Mouse (Mus musculus): ENCODE measurements at regions not wholly inside any gene's neighbourhood (a gene's known extent, or its start where the extent isn't known, plus 50 kb on each side); places are given as distances from the start of the nearest gene placed in this dataset.

DNA sequence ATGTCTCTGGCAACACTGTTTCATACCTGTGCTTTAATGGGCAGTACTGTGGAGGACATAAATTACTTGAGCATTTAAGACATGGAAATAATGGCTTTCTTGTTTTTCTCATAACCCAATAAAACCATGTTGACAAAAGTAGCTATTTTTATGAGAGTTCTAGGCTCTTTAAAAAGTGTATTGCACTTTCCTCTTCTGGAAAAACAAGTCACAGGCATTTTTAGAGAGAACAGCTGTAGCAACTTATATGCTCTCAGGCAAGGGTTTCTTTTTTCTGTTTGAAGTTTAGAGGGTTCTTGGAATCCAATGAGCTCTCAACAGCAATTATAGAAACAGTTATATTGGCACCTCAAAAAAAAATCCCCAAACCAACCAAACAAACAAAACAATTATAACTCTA, 153.6 kb downstream of the Ackr3 start:
- Histone ChIP-seq H3K36me3 (no peaks in the 10 kb centered on the region), H3K9ac (no peak overlapping the region), H3K27ac (no peak overlapping the region), H3K9me3 (no peaks in the 10 kb centered on the region), H3K4me2 (no peak overlapping the region), H3K4me3 (no peak overlapping the region), H3K4me1 (peaks cover 13% of the 10 kb centered on the region), H3K27me3 (peaks cover 8% of the 10 kb centered on the region; the same call in 1 of the 2 replicates)
- ATAC-seq (ENCODE audit: borderline replicate concordance, extremely low read depth, low FRiP score, low TSS enrichment), result no peak

DNA sequence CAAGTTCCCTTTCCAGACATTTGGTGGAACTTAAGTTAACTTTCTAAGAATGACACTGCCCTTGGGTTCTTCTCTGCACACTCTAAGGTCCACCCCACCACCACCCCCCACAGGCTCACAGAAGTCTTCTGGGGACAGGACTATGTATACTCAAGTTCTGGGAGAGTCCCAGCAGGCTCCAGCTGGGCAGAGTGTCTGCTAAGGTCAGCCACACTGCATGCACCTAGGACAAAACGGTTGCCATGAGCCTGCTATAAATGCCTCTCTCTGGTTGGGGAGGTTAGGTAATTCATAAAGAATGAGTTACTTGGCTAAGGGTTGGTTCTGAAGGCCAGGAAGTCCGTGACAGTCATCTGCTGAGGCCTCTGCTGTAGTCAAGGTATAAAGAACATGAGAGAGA, 155.2 kb downstream of the Ackr3 start:
- WGBS, result 86% methylated on average over 2 of the region's 2 CpGs
- H3K36me3 ChIP-seq, result no peaks in the 10 kb centered on the region
- H3K4me3 ChIP-seq, result no peak overlapping the region
- H3K4me2 ChIP-seq, result no peak overlapping the region
- peaks cover 8% of the 10 kb centered on the region; the same call in 1 of the 2 replicates for H3K27me3 ChIP-seq
- no peak for ATAC-seq (ENCODE audit: borderline replicate concordance, extremely low read depth, low FRiP score, low TSS enrichment)
- H3K9ac ChIP-seq, result no peak overlapping the region
- H3K9me3 ChIP-seq, result no peaks in the 10 kb centered on the region
- H3K27ac ChIP-seq, result no peak overlapping the region
- H3K4me1 ChIP-seq, result peaks cover 9% of the 10 kb centered on the region

DNA sequence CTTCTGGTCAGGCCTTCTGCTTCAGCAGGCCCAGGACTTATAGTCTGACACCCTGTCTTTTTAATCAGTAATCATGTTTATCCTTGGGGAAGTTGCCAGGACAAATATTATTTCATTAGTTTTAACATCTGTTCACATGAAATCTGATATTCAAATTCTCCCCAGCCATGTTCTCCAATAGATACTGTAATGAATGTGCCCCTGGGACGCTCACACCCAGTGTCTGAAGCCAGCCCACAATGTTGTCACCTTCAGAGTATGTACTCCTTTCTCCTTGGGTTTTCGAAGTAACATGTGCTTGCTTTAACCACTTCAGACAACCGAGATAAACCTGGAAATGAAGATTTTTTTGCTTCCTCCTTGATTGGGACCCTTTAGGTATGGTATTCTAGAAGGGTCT, 156.3 kb downstream of the Ackr3 start:
- no peak overlapping the region for H3K4me2 ChIP-seq
- no peaks in the 10 kb centered on the region for H3K9me3 ChIP-seq
- H3K36me3 ChIP-seq, result no peaks in the 10 kb centered on the region
- peaks cover 8% of the 10 kb centered on the region; the same call in 1 of the 2 replicates for H3K27me3 ChIP-seq
- no peak for ATAC-seq (ENCODE audit: borderline replicate concordance, extremely low read depth, low FRiP score, low TSS enrichment)
- no peak overlapping the region for H3K4me3 ChIP-seq
- no peak overlapping the region for H3K27ac ChIP-seq
- WGBS, result 52% methylated on average over 3 of the region's 3 CpGs
- H3K4me1 ChIP-seq, result peaks cover 9% of the 10 kb centered on the region
- H3K9ac ChIP-seq, result no peak overlapping the region

DNA sequence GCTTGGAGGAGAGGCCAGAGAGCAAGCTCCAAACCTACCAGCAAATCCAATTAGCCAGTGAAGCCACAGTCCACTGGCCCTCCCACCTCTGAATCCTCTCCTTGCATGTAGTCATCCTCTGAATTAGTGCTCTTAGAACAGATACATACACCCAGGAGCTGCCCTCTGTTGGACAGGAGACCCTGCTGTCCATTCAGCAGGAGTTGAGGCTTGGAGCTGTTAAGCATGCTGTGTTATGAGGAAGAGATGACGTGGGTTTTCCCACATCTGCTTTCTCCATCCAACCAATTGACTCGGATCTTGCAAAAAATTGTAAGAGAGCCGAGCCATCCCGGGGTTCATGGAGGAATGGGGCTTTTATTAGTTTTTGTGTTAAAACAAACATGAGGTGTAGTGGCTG, 160.7 kb downstream of the Ackr3 start:
- Histone ChIP-seq H3K4me3 (no peak overlapping the region), H3K27ac (no peak overlapping the region), H3K27me3 (no peaks in the 10 kb centered on the region; the same call in 1 of the 2 replicates), H3K4me1 (peaks cover 9% of the 10 kb centered on the region), H3K9ac (no peak overlapping the region), H3K36me3 (no peaks in the 10 kb centered on the region), H3K4me2 (no peak overlapping the region), H3K9me3 (no peaks in the 10 kb centered on the region)
- ATAC-seq (ENCODE audit: borderline replicate concordance, extremely low read depth, low FRiP score, low TSS enrichment), result no peak
- 70% methylated on average over 4 of the region's 4 CpGs for WGBS

DNA sequence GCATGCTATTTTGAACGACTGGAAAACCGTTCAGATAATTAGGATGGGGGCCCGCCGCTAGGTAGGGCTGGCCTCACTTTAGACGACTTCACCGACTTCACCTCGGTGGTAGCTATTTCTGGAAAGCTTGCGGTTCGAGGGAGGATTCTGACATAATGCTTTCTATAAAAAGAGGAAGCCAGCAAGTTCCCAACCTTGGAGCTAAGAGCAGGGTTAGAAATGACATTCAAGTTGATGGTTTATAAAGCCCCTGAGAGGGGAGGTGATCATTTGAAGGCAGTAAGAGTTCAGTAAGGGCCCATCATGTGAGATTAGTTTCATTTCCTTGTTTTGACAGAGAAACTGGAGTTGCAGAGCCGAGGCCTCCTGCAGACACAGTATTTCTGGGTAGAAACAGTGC, 164.8 kb downstream of the Ackr3 start:
- no peak overlapping the region for H3K9ac ChIP-seq
- no peaks in the 10 kb centered on the region; the same call in 1 of the 2 replicates for H3K27me3 ChIP-seq
- no peaks in the 10 kb centered on the region for H3K4me1 ChIP-seq
- no peak overlapping the region for H3K4me2 ChIP-seq
- no peaks in the 10 kb centered on the region for H3K9me3 ChIP-seq
- no peak overlapping the region for H3K27ac ChIP-seq
- 75% methylated on average over 10 of the region's 10 CpGs for WGBS
- no peak overlapping the region for H3K4me3 ChIP-seq
- no peaks in the 10 kb centered on the region for H3K36me3 ChIP-seq
- no peak for ATAC-seq (ENCODE audit: borderline replicate concordance, extremely low read depth, low FRiP score, low TSS enrichment)

DNA sequence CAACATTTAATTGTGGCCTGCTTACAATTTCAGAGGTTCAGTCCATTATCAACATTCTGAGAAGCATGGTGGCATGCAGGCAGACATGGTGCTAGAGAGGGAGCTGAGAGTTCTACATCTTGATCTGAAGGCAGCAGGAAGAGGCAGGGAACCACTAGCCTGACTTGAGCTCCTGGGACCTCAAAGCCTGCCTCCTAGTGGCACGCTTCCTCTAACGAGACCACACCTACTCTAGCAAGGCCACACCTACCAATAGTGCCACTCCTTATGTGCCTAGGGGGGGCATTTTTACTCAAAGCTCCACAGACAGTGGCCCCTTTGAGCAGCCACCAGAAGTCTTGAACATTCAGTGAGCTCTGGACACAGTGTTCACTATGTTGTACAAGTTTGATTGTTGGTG, 165.5 kb downstream of the Ackr3 start:
- WGBS, result 68% methylated on average over 2 of the region's 2 CpGs
- Histone ChIP-seq H3K4me3 (no peak overlapping the region), H3K4me1 (no peaks in the 10 kb centered on the region), H3K36me3 (no peaks in the 10 kb centered on the region), H3K27ac (no peak overlapping the region), H3K9ac (no peak overlapping the region), H3K4me2 (no peak overlapping the region), H3K27me3 (no peaks in the 10 kb centered on the region; the same call in 1 of the 2 replicates), H3K9me3 (no peaks in the 10 kb centered on the region)
- no peak for ATAC-seq (ENCODE audit: borderline replicate concordance, extremely low read depth, low FRiP score, low TSS enrichment)

DNA sequence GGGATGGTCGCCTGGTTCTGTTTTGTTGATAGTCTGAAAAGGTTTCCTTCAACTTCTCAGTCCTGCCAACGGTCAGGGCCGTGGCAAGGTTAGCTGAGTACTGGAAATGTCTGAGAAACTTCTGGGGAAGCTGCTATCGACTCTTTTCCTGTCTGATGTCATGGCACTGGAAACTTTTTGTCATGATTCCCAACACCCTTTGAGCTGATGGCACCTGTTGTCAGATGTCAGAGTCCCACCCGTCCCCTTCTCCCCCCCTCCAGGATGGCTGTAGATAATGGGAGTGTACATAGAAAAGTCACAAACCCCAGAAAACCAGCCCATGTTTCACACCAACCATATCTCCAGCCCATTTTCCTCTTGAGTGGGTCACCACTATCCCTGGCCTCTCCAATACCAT, 167.0 kb downstream of the Ackr3 start:
- no peak overlapping the region for H3K9ac ChIP-seq
- 60% methylated on average over 5 of the region's 5 CpGs for WGBS
- no peaks in the 10 kb centered on the region for H3K9me3 ChIP-seq
- no peak for ATAC-seq (ENCODE audit: borderline replicate concordance, extremely low read depth, low FRiP score, low TSS enrichment)
- H3K4me3 ChIP-seq, result no peak overlapping the region
- no peak overlapping the region for H3K4me2 ChIP-seq
- H3K27ac ChIP-seq, result no peak overlapping the region
- no peaks in the 10 kb centered on the region for H3K4me1 ChIP-seq
- H3K27me3 ChIP-seq, result no peaks in the 10 kb centered on the region
- H3K36me3 ChIP-seq, result no peaks in the 10 kb centered on the region

DNA sequence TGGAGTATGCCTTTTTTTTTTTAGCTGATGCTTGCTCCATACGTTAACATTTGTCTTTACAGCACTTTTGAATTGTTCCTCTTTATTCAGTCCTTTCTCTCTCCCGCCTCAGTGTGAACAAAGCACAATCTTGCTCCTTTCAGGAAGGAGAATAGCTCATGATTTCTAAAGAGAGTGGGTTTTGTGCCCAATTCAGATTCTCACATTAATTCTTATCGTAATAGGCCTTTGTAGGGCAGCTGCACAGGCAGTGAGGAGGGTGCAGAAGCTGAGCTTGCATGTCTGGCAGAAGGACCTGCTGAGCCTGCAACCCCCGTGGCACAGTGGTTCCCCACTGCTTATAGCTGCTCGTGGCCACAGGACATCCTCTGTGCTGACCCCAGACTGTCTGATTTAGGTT, 169.2 kb downstream of the Ackr3 start:
- H3K4me1 ChIP-seq, result no peaks in the 10 kb centered on the region
- ATAC-seq (ENCODE audit: borderline replicate concordance, extremely low read depth, low FRiP score, low TSS enrichment), result no peak
- no peak overlapping the region for H3K9ac ChIP-seq
- H3K9me3 ChIP-seq, result no peaks in the 10 kb centered on the region
- H3K4me3 ChIP-seq, result no peak overlapping the region
- WGBS, result 82% methylated on average over 5 of the region's 5 CpGs
- H3K27ac ChIP-seq, result no peak overlapping the region
- H3K4me2 ChIP-seq, result no peak overlapping the region
- no peaks in the 10 kb centered on the region for H3K36me3 ChIP-seq
- H3K27me3 ChIP-seq, result no peaks in the 10 kb centered on the region

DNA sequence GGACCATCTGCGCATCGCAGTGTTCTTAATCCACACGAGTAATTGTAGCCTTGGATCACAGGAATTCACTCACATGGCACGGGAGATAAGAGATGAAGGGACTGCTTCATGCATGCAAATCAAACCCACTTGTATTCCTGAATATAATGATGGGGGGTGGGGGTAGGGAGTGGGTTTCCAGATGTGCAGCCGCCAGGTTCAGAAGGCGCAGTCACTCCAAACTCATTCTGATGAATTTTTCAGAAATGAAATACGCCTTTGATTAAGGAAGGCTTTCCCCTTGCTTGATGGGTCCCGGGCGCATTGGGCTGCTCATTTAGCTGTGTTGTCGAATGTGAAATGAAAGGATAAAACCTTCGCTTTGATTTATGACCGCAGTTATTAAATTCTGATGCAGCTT, 170.7 kb downstream of the Ackr3 start:
- no peak overlapping the region for H3K4me2 ChIP-seq
- no peaks in the 10 kb centered on the region for H3K36me3 ChIP-seq
- no peak for ATAC-seq (ENCODE audit: borderline replicate concordance, extremely low read depth, low FRiP score, low TSS enrichment)
- H3K9me3 ChIP-seq, result no peaks in the 10 kb centered on the region
- no peaks in the 10 kb centered on the region for H3K4me1 ChIP-seq
- 82% methylated on average over 12 of the region's 12 CpGs for WGBS
- no peak overlapping the region for H3K27ac ChIP-seq
- no peak overlapping the region for H3K4me3 ChIP-seq
- no peak overlapping the region for H3K9ac ChIP-seq
- H3K27me3 ChIP-seq, result no peaks in the 10 kb centered on the region

DNA sequence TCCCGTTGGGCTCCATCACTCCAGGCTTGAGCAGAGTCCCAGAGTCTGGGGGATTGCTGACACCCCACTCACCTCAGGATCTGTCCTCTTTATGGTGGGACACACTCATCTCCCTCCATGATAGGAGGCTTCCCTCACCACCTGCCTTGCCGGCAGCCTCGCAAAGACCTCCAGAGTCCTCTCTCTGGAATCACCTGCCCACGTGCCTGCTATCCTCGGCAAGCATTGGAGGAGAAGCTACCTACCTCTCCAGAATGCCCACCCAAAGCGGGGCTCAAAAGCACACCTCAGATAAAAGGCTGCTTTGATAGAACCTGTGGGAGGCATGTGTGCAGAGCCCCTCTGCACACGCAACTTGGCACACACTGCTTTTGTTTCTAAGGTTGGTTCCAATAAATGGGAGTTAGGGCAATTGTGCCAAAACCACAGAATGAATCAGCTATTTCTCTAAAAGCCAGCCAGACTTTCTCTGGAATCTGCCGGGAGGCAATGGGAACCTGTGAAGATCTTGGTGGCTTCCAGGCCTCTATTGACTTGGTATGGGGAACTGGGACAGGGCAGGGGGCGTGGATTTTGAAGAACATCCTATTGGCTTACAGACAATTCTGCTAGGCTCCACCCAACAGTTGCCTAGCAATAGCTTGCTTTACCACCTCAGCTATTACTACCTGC, 176.4 kb downstream of the Ackr3 start:
- ATAC-seq (ENCODE audit: borderline replicate concordance, extremely low read depth, low FRiP score, low TSS enrichment), result no peak

DNA sequence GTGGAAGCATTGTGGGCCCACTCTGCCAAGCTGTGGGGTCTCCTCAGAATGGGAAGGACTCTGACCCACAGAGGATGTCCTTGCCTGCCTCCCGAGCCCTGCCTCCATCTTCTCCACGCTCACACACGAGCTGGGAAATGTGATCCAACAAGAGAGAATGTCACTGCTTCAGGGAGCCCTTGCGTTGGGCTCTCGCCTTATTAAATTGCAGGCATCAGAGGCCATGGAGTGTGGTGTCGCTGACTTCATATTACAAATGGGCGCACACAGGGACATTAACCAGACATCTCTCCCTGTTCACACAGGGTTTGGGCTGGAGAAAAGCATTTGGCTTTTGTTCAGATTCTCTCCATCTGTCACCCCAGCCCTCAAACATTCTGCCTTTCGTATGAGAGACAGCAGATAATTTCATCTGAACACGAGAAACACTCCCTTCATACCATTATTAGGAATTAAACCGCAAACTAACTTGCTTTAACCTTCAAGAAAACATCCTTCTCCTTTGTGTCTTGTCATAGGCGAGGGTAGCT, 179.2 kb downstream of the Ackr3 start:
- ATAC-seq (ENCODE audit: borderline replicate concordance, extremely low read depth, low FRiP score, low TSS enrichment), result no peak
- no peak overlapping the region for H3K27ac ChIP-seq
- no peaks in the 10 kb centered on the region for H3K4me1 ChIP-seq
- H3K4me2 ChIP-seq, result no peak overlapping the region
- H3K4me3 ChIP-seq, result no peak overlapping the region
- H3K9ac ChIP-seq, result no peak overlapping the region
- no peaks in the 10 kb centered on the region for H3K9me3 ChIP-seq
- H3K36me3 ChIP-seq, result no peaks in the 10 kb centered on the region
- peaks cover 4% of the 10 kb centered on the region; the same call in 1 of the 2 replicates for H3K27me3 ChIP-seq
- WGBS, result 69% methylated on average over 11 of the region's 11 CpGs

More for the DNA sequence above, 176.4 kb downstream of the Ackr3 start:
- H3K27ac ChIP-seq, result no peak overlapping the region
- H3K9ac ChIP-seq, result no peak overlapping the region
- peaks cover 4% of the 10 kb centered on the region; the same call in 1 of the 2 replicates for H3K27me3 ChIP-seq
- H3K36me3 ChIP-seq, result no peaks in the 10 kb centered on the region
- H3K9me3 ChIP-seq, result no peaks in the 10 kb centered on the region
- no peaks in the 10 kb centered on the region for H3K4me1 ChIP-seq
- 78% methylated on average over 9 of the region's 9 CpGs for WGBS
- no peak overlapping the region for H3K4me2 ChIP-seq
- no peak overlapping the region for H3K4me3 ChIP-seq

DNA sequence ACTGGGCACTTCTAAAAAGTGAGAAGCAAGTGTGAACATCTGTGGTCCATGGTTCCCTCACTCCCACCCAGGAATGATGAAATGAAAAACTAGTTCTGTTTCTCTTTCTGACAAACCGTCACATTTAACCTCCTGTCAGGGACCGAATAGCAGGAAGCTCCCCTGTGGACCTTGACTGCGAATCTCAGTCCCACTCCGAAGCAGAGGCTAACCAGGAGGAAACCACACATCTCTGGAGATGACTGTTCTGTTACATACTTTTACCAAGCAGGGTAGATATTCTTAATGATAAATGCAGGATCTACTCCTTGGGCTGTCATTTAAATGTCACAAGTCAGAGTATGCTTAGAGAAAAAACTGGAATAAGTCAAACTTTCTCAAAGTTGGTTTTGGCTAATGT, 181.2 kb downstream of the Ackr3 start:
- H3K9ac ChIP-seq, result no peak overlapping the region
- no peak overlapping the region for H3K27ac ChIP-seq
- H3K9me3 ChIP-seq, result no peaks in the 10 kb centered on the region
- no peak for ATAC-seq (ENCODE audit: borderline replicate concordance, extremely low read depth, low FRiP score, low TSS enrichment)
- H3K36me3 ChIP-seq, result no peaks in the 10 kb centered on the region
- WGBS, result 69% methylated on average over 4 of the region's 4 CpGs
- no peak overlapping the region for H3K4me2 ChIP-seq
- H3K4me3 ChIP-seq, result no peak overlapping the region
- H3K4me1 ChIP-seq, result no peaks in the 10 kb centered on the region
- H3K27me3 ChIP-seq, result peaks cover 4% of the 10 kb centered on the region; the same call in 1 of the 2 replicates

Measured in lung, embryonic 15.5 days (tissue).